Mouse (Mus musculus): ENCODE results near the gene Ywhae. TPM values are rescaled to one million over a fixed set of nuclear protein-coding genes. Genes with fewer than 3 reads are reported as not detected.
"Not testable (repeated sequence)": the region's sequence is repeated elsewhere in the genome, so short reads cannot be mapped to it uniquely, and the experiment has no call there.

Ywhae gene
- polyA plus RNA-seq, 1 experiment = 701 TPM

DNA sequence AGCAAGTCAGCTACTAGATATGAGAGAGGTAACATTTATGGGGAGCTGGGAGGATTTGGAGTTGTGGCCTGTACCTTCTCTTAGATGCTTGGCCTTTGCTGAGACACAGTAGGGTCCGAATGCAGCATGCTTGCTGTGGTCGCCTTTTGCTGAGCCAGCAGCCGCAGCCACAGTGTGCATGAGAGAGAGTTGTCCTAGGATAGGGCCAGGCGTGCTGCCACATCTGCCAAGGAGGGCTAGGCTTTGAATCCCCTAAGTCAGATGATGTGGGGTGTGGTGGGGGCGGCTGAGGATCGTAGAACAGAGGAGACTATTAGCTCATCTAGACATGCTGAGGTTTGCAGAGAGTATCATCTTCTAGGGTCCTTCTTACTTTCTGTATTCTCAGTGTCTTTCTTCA is 29.9 kb upstream of the Ywhae start:
- Histone ChIP-seq H3K4me3 (ENCODE audit: insufficient read depth, low read length) (no peak overlapping the region), H3K4me1 (ENCODE audit: control insufficient read depth, insufficient read depth, low read length) (peaks cover 10% of the 10 kb centered on the region), H3K27ac (ENCODE audit: insufficient read depth, low read length) (no peak overlapping the region)
- TF ChIP-seq POLR2A (IDR thresholded peaks at IDR 0.05; ENCODE audit: low read depth, low read length) (no peak), CTCF (IDR thresholded peaks at IDR 0.05; ENCODE audit: borderline replicate concordance, insufficient read depth, low read length) (no peak)

DNA sequence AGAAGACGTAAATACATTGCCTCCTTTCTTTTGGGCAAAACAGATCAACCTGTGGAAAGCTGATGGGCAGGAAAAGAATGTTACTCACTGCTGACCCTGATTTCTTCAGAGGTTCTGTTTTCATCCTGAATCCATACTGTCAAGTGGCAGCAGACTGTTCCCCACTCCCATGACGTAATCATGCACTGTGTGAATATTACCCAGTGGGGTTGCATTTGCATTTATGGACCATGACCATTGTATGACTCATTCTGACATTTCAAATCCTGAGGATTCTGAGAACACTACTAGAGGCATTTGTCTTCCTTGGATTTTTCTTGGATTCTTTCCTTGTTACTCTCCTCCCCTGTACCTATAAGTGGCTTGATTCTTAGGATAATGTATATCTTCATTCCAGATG is 28.9 kb upstream of the Ywhae start:
- TF ChIP-seq POLR2A (IDR thresholded peaks at IDR 0.05; ENCODE audit: low read depth, low read length) (no peak), CTCF (IDR thresholded peaks at IDR 0.05; ENCODE audit: borderline replicate concordance, insufficient read depth, low read length) (no peak)
- no peak overlapping the region for H3K27ac ChIP-seq (ENCODE audit: insufficient read depth, low read length)
- H3K4me1 ChIP-seq (ENCODE audit: control insufficient read depth, insufficient read depth, low read length) = peaks cover 10% of the 10 kb centered on the region
- H3K4me3 ChIP-seq (ENCODE audit: insufficient read depth, low read length) = no peak overlapping the region

DNA sequence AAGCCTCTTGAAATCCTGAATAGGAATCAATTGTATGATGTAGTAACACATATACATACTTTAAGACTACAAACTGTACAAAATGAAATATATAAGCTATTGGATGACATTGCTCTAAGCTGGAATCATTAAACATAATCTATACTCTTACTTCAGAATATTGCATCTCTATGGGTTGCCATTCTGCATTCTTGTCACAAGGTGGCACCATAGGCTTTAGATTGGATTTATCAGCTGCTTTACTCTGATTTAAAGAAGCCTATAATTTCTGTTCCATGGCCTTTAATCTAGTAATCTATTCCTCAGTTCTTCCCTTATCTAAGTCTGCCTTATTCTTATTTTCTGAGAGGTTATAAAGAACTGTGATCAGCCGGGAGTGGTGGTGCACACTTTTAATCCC is 18.7 kb upstream of the Ywhae start:
- no peak overlapping the region for H3K4me3 ChIP-seq (ENCODE audit: insufficient read depth, low read length)
- no peak overlapping the region for H3K27ac ChIP-seq (ENCODE audit: insufficient read depth, low read length)
- no peak for TF ChIP-seq CTCF (IDR thresholded peaks at IDR 0.05; ENCODE audit: borderline replicate concordance, insufficient read depth, low read length)
- TF ChIP-seq POLR2A (IDR thresholded peaks at IDR 0.05; ENCODE audit: low read depth, low read length) = no peak
- no peaks in the 10 kb centered on the region for H3K4me1 ChIP-seq (ENCODE audit: control insufficient read depth, insufficient read depth, low read length)

DNA sequence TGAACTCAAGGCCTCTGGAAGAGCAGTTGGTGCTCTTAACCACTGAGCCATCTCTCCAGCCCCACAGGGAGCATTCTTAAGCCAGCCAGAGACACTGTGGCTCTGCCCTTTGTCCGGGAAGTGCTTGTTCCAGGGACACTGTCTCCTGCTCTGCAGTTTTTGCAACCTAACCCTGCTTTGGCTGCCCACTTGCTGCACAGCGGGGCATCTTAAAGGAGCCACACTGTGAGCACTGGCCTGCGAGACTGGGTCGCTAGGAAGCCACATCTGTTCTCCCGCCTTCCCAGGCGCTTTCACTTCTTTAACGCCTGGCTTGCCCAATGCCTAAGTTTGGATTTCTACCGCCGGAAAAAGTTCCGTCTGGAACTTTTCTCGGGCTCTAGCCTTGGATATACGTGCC is 17.1 kb upstream of the Ywhae start:
- Histone ChIP-seq H3K4me3 (ENCODE audit: insufficient read depth, low read length) (no peak overlapping the region), H3K4me1 (ENCODE audit: control insufficient read depth, insufficient read depth, low read length) (no peaks in the 10 kb centered on the region), H3K27ac (ENCODE audit: insufficient read depth, low read length) (no peak overlapping the region)
- no peak for TF ChIP-seq CTCF (IDR thresholded peaks at IDR 0.05; ENCODE audit: borderline replicate concordance, insufficient read depth, low read length)
- TF ChIP-seq POLR2A (IDR thresholded peaks at IDR 0.05; ENCODE audit: low read depth, low read length) = no peak

DNA sequence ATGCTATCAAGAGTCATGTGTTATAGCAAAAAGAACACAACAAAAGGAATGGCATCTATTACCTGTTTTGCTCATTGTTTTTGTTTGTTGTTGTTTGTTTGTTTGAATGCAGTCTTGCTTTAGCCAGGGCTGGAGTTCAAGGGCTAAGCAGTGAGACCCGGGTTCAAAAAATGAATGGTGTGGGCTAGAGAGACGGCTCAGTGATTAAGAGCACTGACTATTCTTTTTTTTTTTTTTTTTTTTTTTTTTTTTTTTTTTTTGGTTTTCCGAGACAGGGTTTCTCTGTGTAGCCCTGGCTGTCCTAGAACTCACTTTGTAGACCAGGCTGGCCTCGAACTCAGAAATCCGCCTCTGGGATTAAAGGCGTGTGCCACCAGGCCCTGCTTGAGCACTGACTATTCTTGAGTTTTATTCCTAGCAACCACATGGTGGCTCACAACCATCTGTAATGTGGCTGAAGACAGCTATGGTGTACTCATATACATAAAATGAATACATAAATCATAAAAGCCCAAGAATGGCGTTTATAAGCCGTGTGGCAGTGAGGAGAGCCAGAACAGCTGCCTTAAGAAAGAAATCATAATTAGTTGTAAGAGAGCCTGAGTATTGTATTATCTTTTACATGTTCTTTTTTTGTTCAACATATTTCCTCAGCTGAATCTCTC is 15.9 kb upstream of the Ywhae start:
- TF ChIP-seq CTCF (IDR thresholded peaks at IDR 0.05; ENCODE audit: borderline replicate concordance, insufficient read depth, low read length) (no peak), POLR2A (IDR thresholded peaks at IDR 0.05; ENCODE audit: low read depth, low read length) (no peak)
- H3K4me1 ChIP-seq (ENCODE audit: control insufficient read depth, insufficient read depth, low read length) = no peaks in the 10 kb centered on the region

DNA sequence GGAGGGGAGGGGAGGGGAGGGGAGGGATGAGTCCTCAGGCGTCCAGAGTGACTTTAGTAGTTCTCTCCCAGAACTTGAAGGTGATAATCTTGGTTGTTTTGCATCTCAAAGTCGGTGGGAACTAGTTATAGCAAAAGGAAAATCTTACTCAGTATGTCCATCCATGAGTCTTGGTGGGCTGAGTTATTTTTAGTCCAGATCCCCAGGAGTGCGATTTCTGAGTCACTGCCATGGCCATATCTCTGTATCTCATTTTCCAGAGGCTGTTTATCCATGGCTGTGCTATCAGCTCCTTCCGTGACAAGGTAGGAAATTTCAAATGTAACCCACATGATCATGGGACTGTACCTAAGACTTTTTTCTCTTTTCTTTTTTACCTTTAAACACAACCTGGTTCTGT is 10.3 kb upstream of the Ywhae start:
- H3K27ac ChIP-seq (ENCODE audit: insufficient read depth, low read length) = no peak overlapping the region
- TF ChIP-seq POLR2A (IDR thresholded peaks at IDR 0.05; ENCODE audit: low read depth, low read length) = no peak
- TF ChIP-seq CTCF (IDR thresholded peaks at IDR 0.05; ENCODE audit: borderline replicate concordance, insufficient read depth, low read length) = no peak
- no peaks in the 10 kb centered on the region for H3K4me1 ChIP-seq (ENCODE audit: control insufficient read depth, insufficient read depth, low read length)
- H3K4me3 ChIP-seq (ENCODE audit: insufficient read depth, low read length) = no peak overlapping the region

More for the DNA sequence above, 15.9 kb upstream of the Ywhae start:
- no peak overlapping the region for H3K4me3 ChIP-seq (ENCODE audit: insufficient read depth, low read length)
- no peak overlapping the region for H3K27ac ChIP-seq (ENCODE audit: insufficient read depth, low read length)

DNA sequence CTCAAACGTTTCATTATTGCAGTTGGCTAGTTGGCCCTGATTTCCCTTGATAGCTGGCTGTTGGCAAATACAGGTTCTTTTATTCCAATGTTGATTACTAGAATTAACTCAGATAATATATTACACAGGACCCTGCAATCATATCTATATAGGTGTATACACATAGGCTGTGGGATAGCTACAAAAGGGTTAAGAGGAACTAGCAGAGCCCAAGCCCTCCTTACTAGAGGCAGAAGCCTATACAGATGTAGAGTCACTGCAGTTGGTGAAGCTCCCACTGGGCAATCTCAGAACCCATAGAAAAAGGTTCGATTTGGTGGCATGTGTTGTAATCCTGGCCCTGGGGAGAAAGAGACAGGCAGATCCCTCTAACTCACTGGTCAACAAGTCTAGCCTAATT is 5.5 kb upstream of the Ywhae start:
- H3K4me1 ChIP-seq (ENCODE audit: control insufficient read depth, insufficient read depth, low read length) = no peaks in the 10 kb centered on the region; the same call in 1 of the 2 replicates
- no peak for TF ChIP-seq POLR2A (IDR thresholded peaks at IDR 0.05; ENCODE audit: low read depth, low read length)
- TF ChIP-seq CTCF (IDR thresholded peaks at IDR 0.05; ENCODE audit: borderline replicate concordance, insufficient read depth, low read length) = no peak
- no peak overlapping the region for H3K27ac ChIP-seq (ENCODE audit: insufficient read depth, low read length)
- H3K4me3 ChIP-seq (ENCODE audit: insufficient read depth, low read length) = no peak overlapping the region

DNA sequence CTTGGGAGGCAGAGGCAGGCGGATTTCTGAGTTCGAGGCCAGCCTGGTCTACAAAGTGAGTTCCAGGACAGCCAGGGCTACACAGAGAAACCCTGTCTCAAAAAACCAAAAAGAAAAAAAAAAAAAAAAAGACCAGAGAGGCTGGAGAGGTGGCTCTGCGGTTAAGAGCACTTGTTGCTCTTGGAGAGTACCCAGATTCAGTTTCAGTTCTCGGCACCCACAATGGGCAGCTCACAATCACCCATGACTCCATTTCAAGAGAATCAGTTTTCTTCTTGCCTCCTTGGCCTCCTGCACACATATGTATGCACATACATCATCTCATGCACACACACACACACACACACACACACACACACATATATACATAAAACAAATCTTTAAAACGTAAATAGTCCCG is 5.0 kb upstream of the Ywhae start:
- H3K4me1 ChIP-seq (ENCODE audit: control insufficient read depth, insufficient read depth, low read length); H3K27ac ChIP-seq (ENCODE audit: insufficient read depth, low read length); H3K4me3 ChIP-seq (ENCODE audit: insufficient read depth, low read length): not testable (repeated sequence)

DNA sequence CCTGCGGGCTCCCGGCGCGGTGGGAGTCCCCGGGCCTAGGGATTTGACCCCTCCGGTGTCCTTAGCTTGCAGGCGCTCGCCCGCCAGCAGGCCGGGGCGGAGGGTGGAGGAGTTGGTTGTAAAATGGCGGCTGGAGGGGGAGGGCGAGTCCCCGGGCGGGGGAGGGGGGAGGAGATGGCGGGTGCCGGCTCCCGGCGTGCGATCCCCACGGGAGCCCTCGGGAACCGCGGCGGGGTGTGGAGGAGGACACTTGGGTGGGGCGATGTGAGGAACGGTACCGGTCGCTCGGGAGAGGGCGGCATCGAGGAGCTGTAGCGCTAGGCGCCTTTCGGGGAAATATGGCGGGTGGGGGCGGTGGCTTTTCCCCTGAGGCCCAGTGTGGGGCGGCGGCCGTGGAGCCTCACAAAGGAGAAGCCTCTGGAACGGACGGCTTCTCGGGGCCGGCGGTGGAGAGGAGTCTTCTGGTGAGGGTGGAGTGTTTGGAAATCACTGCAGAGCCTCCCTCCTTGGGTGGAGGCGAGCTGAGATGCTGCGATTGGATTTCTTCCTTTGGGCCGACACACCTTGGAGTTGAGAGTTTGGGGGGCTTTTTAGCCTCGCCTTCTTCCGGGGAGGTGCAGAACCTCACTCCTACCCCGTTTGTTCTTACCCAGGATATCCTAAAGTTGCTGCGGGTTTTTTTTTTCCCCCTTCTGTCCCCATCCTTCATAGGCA is 715 bp downstream of the Ywhae start:
- H3K27ac ChIP-seq (ENCODE audit: insufficient read depth, low read length) = peak overlapping the region; percentile 70
- H3K4me3 ChIP-seq (ENCODE audit: insufficient read depth, low read length) = peak overlapping the region; percentile 81
- TF ChIP-seq POLR2A (IDR thresholded peaks at IDR 0.05; ENCODE audit: low read depth, low read length) = 0 out of 2 replicates have a peak, but pooled peaks have one; percentile 22
- no peak for TF ChIP-seq CTCF (IDR thresholded peaks at IDR 0.05; ENCODE audit: borderline replicate concordance, insufficient read depth, low read length)
- H3K4me1 ChIP-seq (ENCODE audit: control insufficient read depth, insufficient read depth, low read length) = peaks cover 19% of the 10 kb centered on the region

DNA sequence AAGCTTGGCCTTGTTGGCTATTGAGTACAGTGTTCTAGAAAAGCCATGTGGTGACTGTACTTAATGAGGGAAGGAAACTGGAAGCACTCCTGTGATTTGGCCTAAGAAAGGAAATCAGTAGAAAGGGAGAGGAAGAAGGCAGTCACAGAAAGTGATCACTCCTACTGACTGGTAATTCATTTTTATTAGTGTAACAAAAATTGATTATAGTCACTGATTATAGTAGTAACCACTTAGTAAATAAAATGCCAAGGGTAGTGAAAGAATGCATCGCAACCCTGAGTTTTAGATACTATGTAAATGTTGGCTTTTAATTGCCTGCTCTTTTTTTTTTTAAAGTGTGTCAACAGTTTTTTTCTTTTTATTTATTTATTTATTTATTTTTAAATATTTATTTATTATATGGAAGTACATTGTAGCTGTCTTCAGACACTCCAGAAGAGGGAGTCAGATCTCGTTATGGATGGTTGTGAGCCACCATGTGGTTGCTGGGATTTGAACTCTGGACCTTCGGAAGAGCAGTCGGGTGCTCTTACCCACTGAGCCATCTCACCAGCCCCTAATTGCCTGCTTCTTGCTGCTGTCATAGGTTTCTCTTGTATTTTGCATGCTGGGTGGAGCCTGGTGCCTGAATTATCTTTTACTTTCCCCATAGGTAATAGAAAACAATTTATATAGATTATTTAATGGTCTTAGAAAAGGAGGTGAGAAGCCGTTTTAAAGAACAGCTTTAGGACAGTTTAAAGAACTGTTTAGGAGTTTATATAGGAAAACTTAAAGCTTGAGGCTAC is 3.0 kb downstream of the Ywhae start:
- H3K4me1 ChIP-seq (ENCODE audit: control insufficient read depth, insufficient read depth, low read length) = peaks cover 19% of the 10 kb centered on the region
- TF ChIP-seq POLR2A (IDR thresholded peaks at IDR 0.05; ENCODE audit: low read depth, low read length) (no peak), CTCF (IDR thresholded peaks at IDR 0.05; ENCODE audit: borderline replicate concordance, insufficient read depth, low read length) (no peak)
- H3K4me3 ChIP-seq (ENCODE audit: insufficient read depth, low read length) = no peak overlapping the region
- H3K27ac ChIP-seq (ENCODE audit: insufficient read depth, low read length) = no peak overlapping the region
